Mouse (Mus musculus) brain, embryonic 14.5 days (tissue): ENCODE results near the gene Marveld2. TPM values are rescaled to one million over a fixed set of nuclear protein-coding genes. Genes with fewer than 3 reads are reported as not detected.

Experiments used
- DNase-seq: peaks from one replicate; pipeline ENCODE4 v3.0.0-alpha.2; 2011; ENCODE audit warnings: low read depth
- CTCF ChIP-seq: fragments of 200-500 bp; IDR thresholded peaks from 2 replicates; pipeline ENCODE4 v1.5.1; 2012; ENCODE audit warnings: inconsistent platforms, mild to moderate bottlenecking, moderate library complexity, borderline replicate concordance; ENCODE audit not compliant: insufficient read depth, insufficient read length; ENCODE audit errors: extremely low read depth
- POLR2A ChIP-seq: fragments of 200-500 bp; IDR thresholded peaks from 2 replicates; pipeline ENCODE4 v1.6.1; 2012; ENCODE audit warnings: mild to moderate bottlenecking, inconsistent platforms, borderline replicate concordance; ENCODE audit not compliant: poor library complexity, insufficient read depth, insufficient read length, severe bottlenecking; ENCODE audit errors: extremely low read depth
- polyA plus RNA-seq: library from polyadenylated mRNA; depleted of rRNA; stranded (reverse); fragments of >200 nt; gene quantifications from 2 replicates; pipeline ENCODE4 v1.2.3, GENCODE M21; 2012

The Marveld2 gene
- polyA plus RNA-seq, 1 experiment, result 2.3 TPM

DNA sequence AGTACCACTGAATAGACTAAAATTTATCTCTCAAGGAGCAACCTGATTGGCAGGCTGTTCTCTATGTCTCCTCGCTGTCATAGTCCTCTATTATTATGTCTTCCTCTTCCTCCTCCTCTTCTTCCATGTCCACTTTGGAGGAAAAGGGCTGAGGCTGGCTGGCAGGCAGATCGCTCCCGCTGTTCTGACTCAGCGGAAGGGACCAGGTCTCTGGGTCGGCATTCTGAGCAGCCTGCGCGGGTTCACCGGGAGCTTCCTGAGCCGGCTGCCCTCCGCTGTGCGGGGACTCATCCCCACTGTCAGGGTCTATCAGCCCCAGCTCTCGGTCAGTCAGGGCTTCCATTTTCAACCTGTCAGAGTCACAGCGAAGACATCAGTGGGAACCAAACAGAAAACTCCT lies 812 bp upstream of the Marveld2 start:
- TF ChIP-seq CTCF (no peak), POLR2A (no peak)

DNA sequence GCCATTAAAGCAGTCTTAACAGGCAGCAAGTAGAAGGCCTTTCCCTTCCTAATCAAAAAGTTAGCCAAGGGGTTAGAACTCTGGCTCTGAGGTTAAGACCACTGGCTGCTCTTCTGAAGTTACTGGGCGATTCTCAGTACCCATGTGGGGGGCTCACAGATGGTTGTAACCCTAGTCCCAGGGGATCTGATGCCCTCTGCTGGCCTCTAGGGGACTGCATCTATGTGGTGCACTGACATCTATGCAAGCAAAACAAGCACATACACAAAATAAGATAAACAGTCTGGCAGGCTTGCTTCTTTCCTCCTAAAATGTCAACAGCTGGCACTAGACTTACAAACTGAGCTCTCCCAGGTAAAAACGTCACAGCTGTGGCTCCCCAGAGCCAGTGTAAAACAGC lies 3.9 kb downstream of the Marveld2 start:
- DNase-seq, result no peak
- TF ChIP-seq POLR2A, result no peak
- no peak for TF ChIP-seq CTCF

More for the DNA sequence above, 812 bp upstream of the Marveld2 start:
- DNase-seq, result no peak

DNA sequence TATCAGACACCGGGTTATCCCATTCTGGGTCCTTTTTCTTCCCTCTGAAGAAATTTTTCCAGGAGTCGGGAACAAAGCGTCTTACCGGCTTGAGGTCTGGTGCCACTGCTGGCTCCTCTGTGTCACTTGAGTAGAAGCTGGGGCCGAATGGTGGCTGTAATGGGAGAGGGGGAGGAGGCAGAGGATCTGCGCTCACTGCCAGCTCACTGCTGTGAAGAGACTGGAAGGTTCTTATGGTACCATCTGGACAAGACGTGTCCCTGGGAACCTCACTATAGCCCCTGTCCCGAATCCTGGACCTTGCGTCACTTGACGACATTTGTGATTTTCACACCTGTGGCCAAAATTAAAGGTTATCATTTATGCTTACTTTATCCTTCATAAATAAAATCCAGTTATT lies 4.5 kb downstream of the Marveld2 start:
- no peak for DNase-seq
- TF ChIP-seq CTCF, result no peak
- TF ChIP-seq POLR2A, result no peak

DNA sequence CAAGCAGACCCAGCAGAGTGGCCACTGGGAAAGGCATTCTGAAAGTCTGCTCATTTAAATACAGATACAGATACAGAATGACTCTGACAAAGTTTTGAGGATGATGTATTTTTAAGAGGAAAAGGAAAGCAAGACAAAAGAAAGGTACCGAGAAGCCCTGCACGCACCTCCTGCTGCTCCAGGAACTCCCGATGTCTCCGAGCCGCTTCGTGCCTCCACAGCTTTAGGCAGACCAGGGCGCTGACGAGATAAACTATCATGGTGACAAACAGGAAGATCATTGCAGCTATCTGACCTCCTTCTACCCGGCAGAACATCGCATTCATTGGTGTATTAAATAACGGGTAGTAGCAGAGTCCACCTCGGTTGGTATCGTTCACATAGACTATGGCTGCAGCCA lies 5.5 kb downstream of the Marveld2 start:
- no peak for DNase-seq
- TF ChIP-seq CTCF, result no peak
- TF ChIP-seq POLR2A, result no peak

DNA sequence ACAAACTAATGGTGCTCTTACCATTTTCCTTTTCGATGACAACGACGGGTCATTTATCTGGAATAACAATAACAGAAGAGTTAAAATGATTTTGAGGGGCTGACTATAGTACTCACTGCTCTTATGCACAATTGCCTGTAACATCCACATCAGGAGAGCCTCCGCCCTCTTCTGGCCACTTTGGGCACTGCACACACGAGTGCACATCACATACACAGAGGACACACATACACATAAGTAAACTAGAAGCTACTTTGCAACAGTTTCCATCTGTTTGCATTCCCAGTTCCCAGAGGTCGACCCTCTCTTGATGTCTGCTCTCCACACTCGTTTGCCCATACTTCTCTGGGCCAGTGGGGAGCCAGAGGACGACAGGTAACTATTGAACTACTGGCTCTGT lies 9.0 kb downstream of the Marveld2 start:
- TF ChIP-seq CTCF (0 out of 2 replicates have a peak, but pooled peaks have one; percentile 11), POLR2A (no peak)
- no peak for DNase-seq

DNA sequence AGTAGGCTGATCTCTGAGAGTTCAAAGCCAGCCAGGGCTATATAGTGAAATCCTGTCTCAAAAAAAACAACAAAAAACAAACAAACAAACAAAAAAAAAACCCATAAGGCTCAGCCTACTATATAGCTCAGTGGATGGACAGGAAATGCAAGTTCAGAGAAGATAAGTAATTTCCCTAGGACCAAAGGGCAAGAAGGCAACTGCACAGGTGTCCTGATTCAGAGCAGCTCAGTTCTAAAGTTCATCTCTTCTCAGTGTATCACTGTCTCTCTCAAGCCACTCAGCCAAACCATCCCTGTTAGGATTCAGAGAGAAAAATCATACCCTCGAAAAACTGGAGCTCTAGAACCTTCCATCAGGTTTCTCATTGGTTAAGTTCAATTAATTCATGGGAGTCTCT lies 10.9 kb downstream of the Marveld2 start:
- no peak for TF ChIP-seq CTCF
- DNase-seq, result no peak

DNA sequence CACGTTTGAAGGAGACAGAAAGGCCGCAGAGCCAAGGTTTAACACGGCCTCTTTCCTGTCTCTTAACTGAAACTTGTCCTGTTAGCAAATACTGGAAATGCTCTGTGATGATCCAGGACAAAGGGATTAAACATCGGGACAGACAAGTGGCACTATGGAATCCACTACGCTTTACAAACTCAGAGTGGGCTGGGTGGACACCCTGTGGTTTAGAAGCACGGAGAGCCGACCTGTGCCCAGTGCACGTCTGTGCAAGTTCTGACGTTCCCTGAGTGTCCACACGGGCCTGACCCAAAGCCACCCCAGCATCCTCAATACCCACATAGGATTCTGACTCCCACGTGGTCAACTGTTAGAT lies 13.1 kb downstream of the Marveld2 start:
- TF ChIP-seq POLR2A (no peak), CTCF (no peak)
- DNase-seq, result no peak

DNA sequence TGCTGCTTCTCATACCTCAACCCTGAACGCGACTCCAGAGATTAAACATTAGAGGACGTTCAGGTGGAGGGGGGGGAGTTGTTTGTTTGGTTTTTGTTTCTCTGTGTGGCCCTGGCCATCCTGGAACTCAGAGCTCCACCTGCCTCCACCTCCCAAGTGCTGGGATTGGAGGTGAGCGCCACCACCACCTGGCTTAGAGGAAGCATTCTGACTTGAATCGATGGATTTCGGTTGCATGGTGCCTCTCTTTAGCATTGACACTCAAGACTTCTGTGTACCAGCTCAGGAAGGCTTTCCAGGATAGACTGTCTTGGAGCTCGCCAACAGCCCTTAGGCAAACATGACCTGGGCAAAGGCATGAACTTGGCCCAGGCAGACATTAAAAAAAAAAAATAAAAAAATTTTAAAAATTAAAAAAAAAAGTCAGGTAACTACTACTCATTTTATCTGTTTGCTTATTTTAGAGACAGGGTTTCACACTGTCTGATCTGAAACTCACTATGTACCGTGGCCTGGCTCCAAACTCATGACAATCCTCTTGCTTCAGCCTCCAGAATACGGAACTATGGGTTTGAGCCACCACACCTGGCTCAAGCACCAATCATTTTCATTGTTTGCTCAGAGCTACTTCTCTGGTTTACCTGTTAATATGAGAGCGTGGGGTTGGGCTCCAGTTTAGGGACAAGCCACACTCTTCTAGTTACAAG lies 13.6 kb downstream of the Marveld2 start:
- DNase-seq, result no peak
- no peak for TF ChIP-seq CTCF
- no peak for TF ChIP-seq POLR2A

DNA sequence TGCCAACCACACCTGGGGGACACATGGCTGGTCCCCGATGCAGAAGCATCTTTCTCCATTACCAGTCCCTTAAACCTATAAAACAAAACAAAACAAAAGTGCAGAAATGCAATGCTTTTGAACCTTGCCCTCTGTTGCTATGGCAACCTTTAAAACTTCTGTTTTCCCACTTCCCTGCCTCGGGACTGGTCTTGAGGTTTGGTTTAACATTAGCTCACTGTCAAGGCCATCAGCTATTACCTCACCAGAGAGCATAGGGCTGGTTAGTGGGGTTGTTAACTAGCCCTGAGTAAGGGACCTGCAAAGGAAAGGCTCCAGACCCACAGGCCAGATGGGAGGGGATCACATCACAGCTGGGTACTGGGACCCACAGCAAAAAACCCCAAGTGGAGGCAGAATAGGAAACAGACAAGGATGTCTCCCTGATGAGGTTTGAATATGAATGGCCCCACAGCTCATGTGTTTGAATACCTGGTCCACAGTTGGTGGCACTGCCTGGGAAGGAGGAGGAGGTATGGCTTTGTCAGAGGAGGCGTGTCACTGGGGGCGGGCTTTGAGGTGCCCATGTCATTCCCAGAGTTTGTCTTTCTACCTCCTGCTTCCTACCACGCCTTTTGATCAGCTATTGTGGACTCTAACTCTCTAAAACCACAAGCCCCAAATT lies 14.4 kb downstream of the Marveld2 start:
- no peak for DNase-seq
- TF ChIP-seq CTCF (no peak), POLR2A (no peak)

DNA sequence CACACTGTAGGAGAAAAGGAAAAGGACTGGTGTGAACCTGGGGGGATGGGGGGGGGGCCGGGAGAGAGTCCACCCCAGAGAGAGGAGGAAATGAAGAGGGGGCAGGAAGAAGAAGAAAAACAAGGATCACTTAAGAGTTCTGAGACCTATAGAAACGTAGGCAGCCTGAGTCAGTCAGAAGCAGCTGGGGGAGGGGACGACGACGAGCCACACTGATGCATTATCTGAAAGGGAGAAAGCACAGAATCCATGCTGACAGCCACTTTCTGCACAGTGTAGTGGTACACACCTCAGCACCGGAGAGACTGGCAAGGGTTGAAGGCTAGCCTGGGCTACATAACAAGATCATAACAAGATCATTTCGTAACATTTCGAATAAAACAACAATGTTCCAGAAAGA lies 15.7 kb downstream of the Marveld2 start:
- TF ChIP-seq CTCF, result no peak
- no peak for TF ChIP-seq POLR2A
- no peak for DNase-seq

DNA sequence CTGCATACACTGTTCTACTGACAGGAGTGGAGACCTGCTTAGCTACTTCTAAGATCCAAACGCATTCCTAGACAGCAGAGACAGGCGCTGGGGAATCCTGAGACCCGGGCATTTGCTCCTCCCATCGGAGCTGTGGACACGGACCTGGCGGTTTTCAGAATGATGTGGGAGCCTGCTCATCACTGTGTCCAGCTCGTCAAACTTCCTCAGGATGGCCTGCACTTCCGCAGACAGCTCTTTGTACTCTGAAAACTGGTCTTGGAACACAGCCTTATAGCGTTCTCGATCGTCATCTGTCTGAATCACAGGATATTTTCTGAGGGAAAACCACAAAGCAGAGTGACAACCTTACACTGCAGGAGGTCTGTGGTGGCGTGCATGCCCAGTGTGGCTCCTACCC lies 16.5 kb downstream of the Marveld2 start:
- TF ChIP-seq POLR2A (no peak), CTCF (no peak)
- DNase-seq, result no peak

DNA sequence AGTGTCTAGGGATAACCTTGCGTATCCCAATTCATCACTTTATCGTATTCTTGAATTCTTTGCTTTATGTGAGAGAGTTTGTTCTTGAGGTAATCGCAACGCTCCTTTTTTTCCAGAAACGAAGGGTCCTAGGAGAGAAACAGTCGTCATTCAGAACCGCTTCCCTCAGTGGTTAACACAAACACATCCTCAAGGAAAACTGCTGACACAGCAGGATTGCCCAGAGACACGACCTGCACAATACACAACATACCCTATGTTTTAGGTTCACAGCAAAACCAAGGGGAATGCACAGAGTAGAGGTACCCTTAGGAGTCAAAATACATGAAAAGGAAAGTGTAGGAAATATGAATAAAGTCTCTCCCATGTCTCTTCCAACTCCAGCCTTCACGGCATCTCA lies 19.5 kb downstream of the Marveld2 start:
- TF ChIP-seq POLR2A, result no peak
- no peak for TF ChIP-seq CTCF
- no peak for DNase-seq

DNA sequence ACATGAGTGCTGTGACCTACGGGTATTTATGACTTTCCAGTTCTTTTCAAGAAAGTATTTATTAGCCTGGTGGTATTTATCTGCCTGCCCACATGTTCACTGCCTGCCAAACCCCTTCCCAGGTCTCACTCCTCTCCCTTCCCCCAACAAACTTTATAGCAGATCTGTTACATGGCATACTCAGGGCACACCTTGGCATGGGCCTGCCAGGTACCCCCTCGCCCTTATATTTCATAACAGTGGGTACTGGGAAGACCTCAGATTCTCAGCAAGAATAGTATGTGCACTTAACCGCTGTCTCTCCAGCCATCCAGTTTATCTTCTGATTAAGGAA lies 21.3 kb downstream of the Marveld2 start:
- TF ChIP-seq POLR2A (no peak), CTCF (no peak)
- DNase-seq, result no peak
